Mouse (Mus musculus) ovary, postnatal 10 days (tissue): Measurements from ENCODE around the gene Cth.
"Not testable (repeated sequence)": the region's sequence is repeated elsewhere in the genome, so short reads cannot be mapped to it uniquely, and the experiment has no call there.

Experiments
- DNase-seq: peaks from one replicate; pipeline ENCODE4 v3.0.0; 2022; ENCODE audit warnings: low spot score

Gene Cth

DNA sequence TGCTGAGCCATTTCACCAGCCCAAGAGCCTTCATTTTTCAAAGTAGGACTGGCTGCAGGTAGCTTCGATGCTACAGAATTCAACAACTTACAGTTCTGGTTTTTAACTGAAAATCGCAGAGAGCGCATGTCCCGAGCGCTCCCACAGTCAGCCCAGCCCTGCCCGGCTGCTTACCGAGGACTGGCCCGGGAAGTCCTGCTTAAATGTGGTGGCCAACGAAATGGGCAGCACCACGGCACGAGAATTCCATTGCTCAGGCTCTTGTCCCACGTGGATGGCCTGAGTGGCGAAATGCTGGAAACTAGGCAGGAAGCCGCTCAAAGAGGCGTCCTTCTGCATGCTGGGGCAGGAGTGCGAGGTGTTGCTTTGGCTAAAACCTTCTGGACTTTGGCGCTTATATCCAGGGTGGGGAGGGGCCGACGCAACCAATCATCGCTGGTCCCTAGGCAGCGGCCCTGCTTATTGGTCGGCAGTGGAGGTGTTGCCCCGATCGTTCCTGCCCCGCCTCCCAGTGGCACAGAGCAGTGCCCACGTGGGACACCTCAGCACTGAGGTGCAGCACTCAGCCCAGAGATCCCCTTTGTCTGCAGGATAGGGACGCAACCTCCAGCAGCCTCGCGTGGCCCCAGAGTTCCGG, at the start of gene Cth:
Gene Cth, minus strand, starts transcription at position 386 of the 637 bp plus-strand sequence.
- DNase-seq = peak; percentile 53

DNA sequence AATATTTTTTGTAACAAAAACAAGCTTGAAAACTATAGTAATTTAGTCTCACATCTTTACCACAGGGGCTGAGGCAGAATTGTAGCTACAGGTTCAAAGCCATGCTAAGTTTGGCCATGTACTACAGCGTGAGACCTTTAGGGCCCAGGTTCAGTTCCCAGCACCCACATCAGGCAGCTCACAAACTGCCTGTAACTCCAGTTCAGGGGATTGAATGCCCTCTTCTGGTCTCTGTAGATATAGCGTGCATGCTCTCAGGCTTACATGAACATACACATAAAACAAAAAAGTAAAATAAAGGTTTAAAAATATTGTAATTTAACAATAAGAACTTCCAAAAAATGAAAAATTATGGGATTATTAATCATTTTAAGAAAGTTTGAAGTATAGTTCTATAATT, 48.4 kb upstream of the Cth start:
- no peak for DNase-seq

DNA sequence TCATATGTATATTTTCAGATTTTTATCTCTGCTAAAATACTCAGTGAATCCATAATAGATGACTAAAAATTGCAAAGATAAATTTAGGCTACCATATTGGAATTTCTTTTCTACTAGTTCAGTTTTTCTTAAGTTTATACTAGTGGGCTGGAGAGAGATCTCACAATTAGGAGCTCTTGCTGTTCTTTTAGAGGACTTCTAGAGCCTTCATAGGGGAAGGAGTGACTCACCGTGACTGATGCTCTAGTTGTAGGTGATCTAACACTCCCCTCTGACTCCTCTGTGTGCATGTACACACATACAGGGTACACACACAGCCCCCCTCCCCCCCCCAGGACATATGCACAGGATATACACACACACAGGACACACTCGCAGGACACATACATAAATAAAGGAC, 46.3 kb upstream of the Cth start:
- no peak for DNase-seq

DNA sequence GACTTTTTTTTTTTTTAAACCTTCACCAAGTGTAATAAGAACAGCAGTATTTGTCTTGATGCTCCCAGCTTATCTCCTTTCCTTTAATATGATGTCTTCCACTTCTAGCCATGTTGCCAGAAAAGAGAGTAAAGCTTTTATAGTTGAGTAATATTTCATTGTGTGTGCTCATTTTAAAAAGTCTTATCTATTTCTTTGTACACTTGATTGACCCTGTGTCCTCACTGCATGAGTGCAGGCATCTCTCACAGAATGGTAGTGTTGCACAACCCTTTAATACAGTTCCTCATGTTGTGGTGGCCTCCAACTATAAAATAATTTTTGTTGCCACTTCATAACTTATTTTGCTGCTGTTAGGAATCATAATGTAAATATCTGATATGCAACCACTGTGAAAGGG, 32.4 kb upstream of the Cth start:
- no peak for DNase-seq

DNA sequence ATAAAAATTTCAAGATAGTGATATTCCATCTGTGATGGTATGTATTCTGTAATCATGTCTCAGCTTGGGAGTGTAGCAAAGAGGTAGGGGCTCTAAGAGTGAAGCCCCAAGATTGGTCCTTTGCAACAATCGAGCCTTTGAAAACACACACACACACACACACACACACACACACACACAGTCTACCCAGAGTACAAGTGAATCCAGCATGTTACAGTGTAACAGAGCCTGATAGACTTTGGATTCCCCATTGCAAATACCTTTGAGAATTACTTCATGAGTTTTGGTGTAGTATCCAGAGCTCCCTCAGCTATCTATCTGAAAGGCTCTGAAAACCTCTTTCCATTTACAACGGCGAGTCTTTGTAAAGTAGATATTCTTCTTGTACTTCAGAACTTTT, 31.3 kb upstream of the Cth start:
- no peak for DNase-seq

DNA sequence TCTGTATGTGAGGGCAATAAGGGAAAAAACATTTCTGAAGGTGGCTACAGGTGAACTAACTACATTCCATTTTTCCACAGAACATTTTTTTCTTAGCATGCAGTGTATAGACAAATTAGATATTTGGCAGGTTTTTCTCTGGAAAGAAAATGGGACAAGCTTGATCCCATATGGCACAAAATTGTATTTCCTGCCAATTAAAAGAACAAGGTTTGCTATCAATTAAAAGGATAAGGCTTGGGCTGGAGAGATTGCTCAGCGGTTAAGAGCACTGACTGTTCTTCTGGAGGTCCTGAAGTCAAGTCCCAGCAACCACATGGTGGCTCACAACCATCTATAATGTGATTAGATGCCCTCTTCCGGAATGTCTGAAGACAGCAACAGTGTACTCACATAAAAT, 30.6 kb upstream of the Cth start:
- no peak for DNase-seq

DNA sequence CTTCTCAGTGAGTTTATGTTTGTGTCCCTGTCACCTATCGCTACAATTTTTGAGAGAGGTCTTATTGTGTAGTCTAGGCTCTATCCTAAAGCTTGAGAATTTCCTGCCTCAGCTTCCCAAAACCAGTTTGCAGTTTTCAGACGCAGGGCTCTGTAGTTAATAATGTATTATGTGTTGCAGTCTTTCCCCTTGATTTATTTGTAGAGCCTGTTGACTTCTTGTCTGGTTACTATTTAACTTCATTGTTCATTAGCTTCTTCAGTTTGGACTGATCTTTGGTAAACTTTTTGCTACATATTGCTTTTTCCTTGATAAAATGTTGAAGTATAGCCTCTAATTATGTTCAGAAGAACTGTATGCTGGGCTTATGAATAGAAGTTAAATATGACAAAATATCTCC, 27.8 kb upstream of the Cth start:
- DNase-seq = no peak

DNA sequence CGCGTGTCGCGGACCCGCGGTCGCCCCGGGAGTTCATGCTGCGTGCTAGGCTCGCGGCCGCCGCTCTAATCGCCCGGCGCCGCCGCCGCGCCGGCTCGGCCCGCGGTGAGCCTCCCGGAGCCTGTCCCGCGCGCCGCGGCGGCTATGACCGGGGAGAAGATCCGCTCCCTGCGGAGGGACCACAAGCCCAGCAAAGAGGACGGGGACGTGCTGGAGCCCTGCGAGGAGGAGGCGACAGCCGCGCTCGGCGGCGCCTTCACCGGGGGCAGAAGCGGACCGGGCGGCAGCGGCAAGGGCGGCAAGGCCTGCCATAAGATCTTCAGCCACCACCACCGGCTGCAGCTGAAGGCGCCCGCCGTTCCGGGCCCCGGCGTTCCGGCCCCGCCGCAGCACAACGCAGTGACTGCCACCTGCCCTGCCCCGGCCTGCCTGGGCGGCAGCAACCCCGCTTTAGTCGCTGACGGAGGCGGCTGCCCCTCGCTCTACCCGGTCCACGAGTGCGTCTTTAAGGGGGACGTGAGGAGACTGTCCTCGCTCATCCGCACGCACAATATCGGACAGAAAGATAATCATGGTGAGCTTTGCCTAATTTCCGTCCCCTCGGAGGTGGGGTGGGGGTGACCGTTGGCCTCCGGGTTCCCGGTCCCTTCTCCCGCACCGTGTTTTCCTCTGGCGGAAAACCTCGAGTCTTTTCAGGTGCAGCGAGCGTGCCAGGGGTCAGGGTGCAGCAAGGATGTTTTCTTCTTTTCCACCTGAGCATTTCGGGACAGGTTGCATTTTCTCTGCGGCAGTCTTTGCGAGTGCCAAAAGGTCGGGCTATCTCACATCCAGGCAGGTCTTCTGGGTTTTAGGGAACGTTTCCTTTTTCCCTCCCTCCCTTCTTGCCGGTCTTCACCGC, 22.8 kb upstream of the Cth start:
- DNase-seq = peak; percentile 21

DNA sequence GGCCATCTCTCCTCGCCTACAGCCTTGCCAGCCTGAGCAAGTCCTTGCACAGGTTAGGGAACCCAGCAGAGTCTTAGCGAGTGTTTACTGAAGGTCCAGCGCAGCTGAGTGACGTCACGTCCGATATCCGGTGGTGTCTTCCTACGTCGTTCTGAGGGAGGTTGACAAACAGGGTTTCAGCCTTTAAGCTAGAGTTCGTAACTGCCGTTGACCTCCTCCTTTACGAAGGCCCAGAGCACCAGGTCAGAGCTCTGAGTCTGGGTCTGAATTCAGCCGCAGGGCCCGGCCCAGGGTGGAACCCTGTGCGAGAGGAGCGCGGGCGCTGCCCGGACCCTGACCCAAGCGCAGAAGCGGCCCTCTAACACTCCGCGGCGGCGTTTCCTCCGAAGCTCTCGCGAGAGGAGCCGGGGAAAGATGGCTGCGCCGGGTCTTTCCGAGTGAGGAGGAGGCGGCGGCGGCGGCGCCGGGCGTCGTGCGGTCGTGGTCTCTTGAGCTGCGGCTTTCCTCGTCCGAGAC, 22.0 kb upstream of the Cth start, which contains the start of gene Ankrd13c:
Gene Ankrd13c, plus strand, starts transcription at position 397 of the 516 bp plus-strand sequence.
- DNase-seq = peak; percentile 80

DNA sequence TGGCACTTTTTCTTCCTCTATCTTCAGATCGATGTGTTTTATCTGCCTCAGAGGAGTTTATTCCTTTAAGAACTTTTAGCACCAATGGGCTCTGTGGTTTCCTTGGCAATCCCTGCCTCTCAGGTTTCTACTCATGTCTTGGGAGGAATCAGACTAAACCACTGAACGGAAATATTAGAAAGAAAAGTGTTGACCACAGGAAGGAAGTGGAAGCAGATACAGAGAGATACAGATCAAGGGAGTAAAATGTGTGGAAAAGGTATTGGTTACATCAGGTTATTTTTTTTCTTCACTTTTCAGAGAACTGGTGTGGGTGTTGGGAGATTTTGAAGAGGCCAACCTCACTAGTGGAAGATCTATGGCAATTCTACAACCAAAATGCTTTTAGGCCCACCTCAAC, 13.7 kb upstream of the Cth start:
- DNase-seq = no peak

DNA sequence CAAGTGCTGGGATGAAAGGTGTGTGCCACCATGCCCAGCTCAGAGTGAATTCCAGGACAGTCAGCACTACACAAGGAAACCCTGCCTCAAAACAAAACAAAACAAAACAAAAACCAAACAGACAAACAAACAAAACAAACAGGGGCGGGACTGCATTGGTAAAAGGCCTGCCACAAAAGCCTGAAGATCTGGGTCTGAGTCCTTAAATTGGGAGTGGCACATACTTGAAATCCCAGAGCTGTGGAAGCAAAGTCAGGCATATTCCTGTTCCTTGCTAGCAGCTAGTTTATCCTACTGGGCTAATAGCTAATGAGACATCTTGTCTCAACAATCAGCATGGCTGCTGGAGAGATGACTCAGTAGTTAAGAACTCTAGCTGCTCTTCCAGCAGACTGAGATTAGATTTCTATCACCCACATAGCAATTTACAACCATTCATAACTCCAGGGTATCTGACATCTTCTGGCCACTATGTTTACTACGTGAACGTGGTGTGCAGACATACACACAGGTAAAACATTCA, 9.5 kb upstream of the Cth start:
- no peak for DNase-seq

DNA sequence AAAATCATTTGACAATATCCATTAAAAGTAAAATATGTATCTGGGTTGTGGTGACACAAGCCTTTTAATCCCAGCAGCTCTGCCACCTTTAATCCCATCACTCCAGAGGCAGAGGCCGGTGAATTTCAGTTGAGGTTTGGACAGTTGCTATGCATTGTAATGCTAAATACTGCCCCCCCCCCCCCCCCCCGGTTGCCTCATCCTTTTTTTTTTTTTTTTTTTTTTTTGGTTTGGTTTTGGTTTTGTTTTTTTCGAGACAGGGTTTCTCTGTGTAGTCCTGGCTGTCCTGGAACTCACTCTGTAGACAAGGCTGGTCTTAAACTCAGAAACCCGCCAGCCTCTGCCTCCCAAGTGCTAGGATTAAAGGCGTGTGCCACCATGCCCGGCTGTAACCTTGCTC, 8.3 kb upstream of the Cth start:
- not testable (repeated sequence) for DNase-seq

DNA sequence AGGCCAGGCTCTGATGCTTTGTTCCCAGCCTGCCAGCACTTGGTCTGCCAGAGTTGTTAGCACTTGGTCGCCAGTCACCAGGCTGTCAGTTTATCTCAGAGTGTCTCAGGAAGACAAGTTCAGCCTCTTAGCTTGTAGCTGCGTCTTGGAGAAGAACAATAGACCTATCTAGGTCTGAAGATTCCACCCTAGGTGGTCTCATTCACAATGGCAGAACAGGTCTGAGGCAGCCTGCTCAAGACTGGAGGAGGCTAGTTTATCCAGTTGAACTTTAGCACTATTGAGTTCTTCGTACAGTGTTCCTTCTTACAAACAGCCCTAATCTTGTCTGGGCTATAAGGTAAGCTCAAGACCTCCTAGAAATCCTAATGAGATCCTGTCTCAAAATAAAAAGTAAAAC, 7.2 kb upstream of the Cth start:
- DNase-seq = no peak

DNA sequence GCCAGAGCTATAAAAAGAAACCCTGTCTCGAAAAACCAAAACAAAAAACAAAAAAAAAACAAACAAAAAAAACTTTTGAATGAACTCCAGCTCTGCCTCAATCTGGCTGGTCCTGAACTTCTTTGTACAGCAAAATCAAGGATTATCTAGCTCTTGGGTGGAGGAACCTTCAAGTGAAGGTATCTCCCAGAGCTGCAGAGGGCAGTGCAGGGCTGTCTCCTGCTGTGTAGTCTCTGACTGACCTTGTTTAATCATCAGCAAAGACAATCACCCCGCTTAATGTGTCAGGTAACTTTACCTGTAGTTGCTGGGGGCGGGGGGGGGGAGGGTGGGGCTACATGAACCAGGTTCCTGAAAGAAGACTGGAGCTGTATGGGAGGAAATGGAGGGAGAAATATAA, 6.7 kb upstream of the Cth start:
- DNase-seq = no peak

DNA sequence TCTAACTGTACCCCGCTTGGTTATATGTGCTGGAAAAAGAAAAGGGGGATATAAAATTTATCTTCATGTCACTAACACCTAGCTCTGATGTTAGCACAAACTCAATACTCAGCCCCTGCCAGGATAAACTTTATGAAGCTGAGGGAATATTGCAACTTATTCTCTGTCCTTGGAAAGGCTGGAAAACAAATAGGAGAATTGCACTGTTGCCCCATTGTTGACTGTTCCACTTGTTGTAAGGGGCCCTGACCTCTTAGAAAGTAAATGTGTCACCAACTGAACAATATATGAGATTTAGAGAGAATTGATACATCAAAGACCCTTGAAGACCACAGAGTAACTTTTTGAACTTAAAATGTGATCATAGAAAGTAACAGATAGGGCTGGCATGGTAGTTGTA, 4.5 kb upstream of the Cth start:
- no peak for DNase-seq

DNA sequence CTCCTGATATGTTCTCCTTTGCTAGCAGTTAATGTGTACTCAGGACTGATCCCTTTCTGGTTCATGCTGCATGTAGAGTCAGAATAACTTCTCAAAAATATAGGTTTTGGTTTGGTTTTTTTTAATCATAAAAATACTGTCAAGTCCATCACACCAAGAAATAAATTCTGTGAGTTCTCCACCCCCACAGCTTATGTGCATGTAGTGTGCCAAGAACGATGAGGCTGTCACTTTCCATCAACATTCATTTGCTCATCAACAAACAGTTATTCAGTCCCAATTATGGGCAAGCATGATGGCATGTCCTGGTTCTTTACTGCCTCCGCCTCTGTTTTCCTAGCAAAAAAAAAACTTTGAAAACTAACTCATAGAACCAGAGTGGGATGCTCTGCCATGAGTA, 3.9 kb upstream of the Cth start:
- DNase-seq = no peak

DNA sequence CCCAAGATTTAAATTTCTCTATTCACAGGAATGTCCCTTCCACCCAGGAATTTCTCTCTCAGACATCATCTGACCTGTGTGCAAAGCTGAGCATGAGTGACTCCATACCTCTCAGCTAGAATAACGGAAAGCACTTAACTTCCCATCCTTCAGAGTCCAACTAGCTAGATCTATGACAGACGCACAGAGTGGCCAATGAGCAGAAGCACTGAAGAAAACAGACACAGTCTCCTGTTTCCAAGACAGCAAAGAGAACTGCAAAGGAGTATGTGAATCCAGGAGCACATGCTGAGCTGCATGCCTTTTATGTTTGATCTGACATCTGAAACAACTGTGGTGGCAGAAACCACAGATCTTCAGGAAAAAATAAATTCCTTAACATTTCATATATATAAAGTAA, 1.9 kb upstream of the Cth start:
- no peak for DNase-seq

DNA sequence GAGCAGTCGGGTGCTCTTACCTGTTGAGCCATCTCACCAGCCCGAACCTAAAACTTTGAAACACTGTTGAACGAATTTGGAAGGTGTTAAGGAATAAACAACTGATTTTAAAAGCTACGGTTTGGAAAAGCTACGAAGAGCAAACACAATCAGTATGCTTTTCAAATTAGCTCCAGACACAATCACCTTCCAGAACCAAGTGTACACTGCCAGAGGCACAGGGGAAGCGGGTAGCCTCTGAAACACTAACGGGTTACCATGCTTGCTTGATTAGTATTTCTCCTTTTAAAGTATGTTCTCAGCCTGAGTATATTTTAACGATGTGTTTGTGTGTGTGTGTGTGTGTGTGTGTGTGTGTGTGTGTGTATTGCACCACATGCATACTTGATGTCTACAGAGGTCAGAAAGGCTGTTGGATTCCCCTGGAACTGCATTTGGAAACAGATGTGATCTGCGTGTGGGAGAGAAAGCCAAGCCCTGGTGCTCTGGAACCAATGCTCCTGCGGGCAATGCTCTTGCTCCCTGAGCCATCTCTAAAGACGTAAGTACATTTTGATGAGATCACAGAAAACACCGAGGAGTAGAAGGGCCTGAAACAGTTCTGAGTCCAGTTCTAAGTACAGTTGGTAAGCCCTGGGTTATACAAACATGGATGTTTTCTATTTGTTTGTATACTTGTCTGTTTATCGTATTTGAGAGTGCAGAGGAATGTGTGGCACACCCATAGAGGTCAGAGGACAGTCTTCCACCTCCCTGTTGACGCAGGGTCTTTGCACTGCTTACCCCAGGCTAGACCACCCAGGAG, 1.0 kb upstream of the Cth start:
- no peak for DNase-seq

DNA sequence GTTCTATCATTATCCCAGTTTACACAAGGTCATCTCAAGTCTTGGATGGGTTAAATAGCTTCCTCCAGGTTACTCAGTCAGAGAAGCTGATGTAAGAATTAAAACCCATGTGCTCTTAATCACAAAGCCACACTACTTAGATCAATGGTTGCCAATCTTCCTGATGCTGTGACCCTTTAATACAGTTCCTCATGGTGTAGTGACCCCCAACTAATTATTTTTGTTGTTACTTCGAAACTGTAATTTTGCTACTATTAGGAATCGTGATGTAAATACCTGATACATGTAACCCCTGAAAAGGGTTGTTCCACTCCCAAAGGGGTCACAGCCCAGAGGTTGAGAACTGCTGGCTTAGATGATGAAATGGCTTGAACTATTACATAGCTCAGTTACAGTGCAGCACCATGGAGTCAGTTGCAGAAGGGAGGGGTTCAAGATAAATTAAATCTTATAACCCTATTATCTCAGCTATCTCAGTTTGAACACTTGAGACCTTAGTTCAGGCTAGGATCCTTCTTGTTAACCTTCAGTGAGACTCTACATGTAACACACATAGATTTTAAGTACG, 1.5 kb downstream of the Cth start:
- DNase-seq = no peak

DNA sequence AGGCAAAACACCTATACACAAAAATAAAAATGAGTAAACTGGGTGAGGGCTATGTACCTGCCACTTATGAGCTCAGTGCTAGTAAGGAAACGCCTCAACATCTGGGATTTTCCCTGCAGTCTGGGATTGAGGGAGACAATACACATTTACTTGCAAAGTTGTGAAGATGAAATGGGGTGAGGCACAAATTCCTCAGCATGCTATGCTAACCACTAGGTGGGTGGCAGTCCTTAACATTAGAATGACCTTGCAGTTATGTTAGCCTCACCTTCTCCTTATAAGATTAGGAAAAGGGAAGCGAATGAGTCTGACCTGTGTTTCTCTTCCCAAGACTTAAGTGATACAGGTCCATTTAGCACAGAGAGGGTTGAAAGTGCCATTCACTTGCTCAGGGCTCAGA, 3.5 kb downstream of the Cth start:
- DNase-seq = no peak

DNA sequence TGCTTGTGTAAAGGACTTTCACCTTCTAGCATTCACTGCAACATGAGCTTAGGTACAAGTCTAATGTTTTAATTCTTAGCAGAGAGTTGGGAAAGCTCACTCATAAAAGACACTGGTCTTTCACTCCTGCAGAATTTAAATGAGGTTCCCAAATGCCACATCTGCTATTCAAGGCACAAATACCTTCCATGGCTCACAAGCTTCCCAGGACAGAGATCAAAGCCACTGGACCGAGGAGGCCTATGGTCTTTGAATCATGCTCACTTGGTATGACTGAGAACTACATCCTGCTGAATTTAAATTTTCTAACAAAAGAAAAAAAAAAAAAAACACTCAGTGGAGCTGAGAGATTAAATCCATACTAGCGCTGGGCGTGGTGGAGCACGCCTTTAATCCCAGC, 8.5 kb downstream of the Cth start:
- no peak for DNase-seq

DNA sequence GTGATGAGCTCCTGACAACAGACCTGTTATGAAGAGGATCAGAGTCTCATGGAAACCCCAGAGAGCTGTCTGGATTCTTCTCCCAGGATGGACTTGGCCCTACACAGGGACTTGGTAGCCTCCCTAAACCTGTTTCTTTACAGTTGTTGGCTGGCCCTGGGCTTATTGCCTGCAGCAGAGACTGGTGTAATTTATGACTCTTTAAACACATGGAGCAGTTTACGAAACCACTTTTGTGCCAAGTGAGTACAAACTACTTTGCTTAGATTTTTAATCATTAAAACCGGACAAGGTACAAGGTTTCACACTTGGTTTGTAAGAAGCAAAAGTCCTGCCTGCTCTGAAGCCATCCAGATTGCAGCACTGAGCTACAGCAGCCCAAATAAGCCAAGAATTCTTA, 12.7 kb downstream of the Cth start:
- DNase-seq = no peak
